11 mouse cellular contexts compared by ENCODE assay signal in the genomic region with DNA sequence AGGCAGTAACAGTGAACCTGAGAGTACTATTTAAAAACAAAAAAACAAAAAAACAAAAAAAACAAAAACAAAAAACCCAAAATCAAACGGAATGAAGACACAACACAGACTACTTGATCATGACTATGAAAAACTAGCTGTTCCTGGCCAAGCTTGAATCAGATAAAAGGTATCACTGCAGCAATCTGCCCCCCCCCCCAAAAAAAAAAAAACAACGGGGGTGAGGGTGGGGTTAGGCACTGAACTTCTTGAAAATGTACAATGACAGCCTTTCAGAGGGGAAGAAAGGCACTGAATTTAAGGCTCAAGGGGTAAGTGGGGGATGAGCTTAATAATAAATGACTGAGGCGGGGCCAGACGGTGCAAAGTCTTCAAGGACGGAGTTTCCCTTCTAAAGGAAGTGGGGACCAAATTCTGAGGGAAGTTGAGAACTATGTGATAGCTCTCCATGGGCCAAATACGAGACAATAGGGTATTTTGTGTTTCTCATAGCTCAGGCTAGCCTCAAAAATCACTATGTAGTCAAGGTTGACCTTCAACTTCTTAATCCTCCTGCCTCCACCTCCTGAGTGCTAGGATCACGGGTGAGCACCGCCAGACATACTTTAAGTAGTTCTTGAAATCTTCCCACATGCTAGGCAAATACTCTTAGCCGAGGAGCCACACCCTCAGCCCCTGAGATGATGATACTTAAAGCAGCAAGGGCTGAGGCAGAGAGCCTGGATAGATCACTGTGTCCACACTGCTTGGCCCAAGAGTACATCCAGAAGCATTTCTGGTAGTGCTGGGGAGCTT. TPM values are rescaled to one million over a fixed set of nuclear protein-coding genes. Genes with fewer than 3 reads are reported as not detected.
DNase-seq lines count a peak whose midpoint lies in the region; ATAC-seq and TF ChIP-seq lines count a peak whose summit lies in the region.
"Had no signal": no experiment of that assay in that cellular context is flagged by ENCODE, and none has a peak within 500 bp of the region (broad histone marks: within the 10 kb centered on the region; RNA-seq: fewer than 3 reads in every experiment).

No protein-coding gene starts in this region.

- H3K4me2 ChIP-seq in heart, postnatal 0 days (ENCODE audit: low read depth, low read length) = no peak overlapping the region
- H3K4me2 ChIP-seq in lung, embryonic 16.5 days (ENCODE audit: low read depth, low read length) = no peak overlapping the region
- no peak overlapping the region for H3K4me2 ChIP-seq in stomach, embryonic 15.5 days
- H3K4me2 ChIP-seq: hindbrain, embryonic 15.5 days had no signal

- H3K4me3 ChIP-seq in heart, postnatal 0 days (ENCODE audit: low read depth, low read length) = no peak overlapping the region
- H3K4me3 ChIP-seq in lung, embryonic 16.5 days (ENCODE audit: low read length) = no peak overlapping the region
- H3K4me3 ChIP-seq in embryonic fibroblast, embryonic 13.5 days (ENCODE audit: insufficient read depth, low read length) = no peak overlapping the region
- H3K4me3 ChIP-seq in stomach, embryonic 15.5 days (replicated peaks) = no peak overlapping the region
- H3K4me3 ChIP-seq: hindbrain, embryonic 15.5 days had no signal

- 69% methylated on average over 9 of the region's 9 CpGs for WGBS in heart, postnatal 0 days
- 45% methylated on average over 9 of the region's 9 CpGs for WGBS in lung, embryonic 16.5 days
- 41% methylated on average over 9 of the region's 9 CpGs for WGBS in stomach, embryonic 15.5 days

- H3K4me1 ChIP-seq in heart, postnatal 0 days (ENCODE audit: control insufficient read depth, insufficient read depth) = peaks cover 50% of the 10 kb centered on the region
- peaks cover 50% of the 10 kb centered on the region for H3K4me1 ChIP-seq in lung, embryonic 16.5 days (replicated peaks; ENCODE audit: control insufficient read depth, insufficient read depth, low read length)
- H3K4me1 ChIP-seq in embryonic fibroblast, embryonic 13.5 days (ENCODE audit: control insufficient read depth, insufficient read depth, low read length) = peaks cover 22% of the 10 kb centered on the region
- H3K4me1 ChIP-seq in stomach, embryonic 15.5 days = peaks cover 59% of the 10 kb centered on the region

- no peak for TF ChIP-seq EP300 in heart, postnatal 0 days (IDR thresholded peaks at IDR 0.05; ENCODE audit: low read depth)

- H3K36me3 ChIP-seq in heart, postnatal 0 days (replicated peaks; ENCODE audit: control insufficient read depth, insufficient read depth, low read length) = no peaks in the 10 kb centered on the region
- no peaks in the 10 kb centered on the region for H3K36me3 ChIP-seq in lung, embryonic 16.5 days (ENCODE audit: control insufficient read depth, insufficient read depth, low read length)
- H3K36me3 ChIP-seq in stomach, embryonic 15.5 days = no peaks in the 10 kb centered on the region
- H3K36me3 ChIP-seq: hindbrain, embryonic 15.5 days had no signal

- ATAC-seq in heart, postnatal 0 days (ENCODE audit: insufficient read depth, low read depth) = no peak
- no peak for ATAC-seq in lung, embryonic 16.5 days (ENCODE audit: low read depth)
- no peak for ATAC-seq in stomach, embryonic 15.5 days (ENCODE audit: insufficient read depth, low FRiP score, low read depth)
- no peak for ATAC-seq in frontal cortex, adult (ENCODE audit: low TSS enrichment)

- no peak for DNase-seq in heart, postnatal 0 days (ENCODE audit: low spot score)
- no peak for DNase-seq in heart, adult 18-20 months
- DNase-seq in lung, postnatal 10 days = no peak
- DNase-seq in gastrocnemius, postnatal 10 days = no peak
- DNase-seq: thymus, postnatal 25 days had no signal

- H3K9me3 ChIP-seq in heart, postnatal 0 days (replicated peaks; ENCODE audit: control insufficient read depth, low read length) = no peaks in the 10 kb centered on the region
- H3K9me3 ChIP-seq in lung, embryonic 16.5 days (ENCODE audit: control insufficient read depth, low read length) = no peaks in the 10 kb centered on the region
- H3K9me3 ChIP-seq in stomach, embryonic 15.5 days = no peaks in the 10 kb centered on the region
- H3K9me3 ChIP-seq: hindbrain, embryonic 15.5 days had no signal

- no peak overlapping the region for H3K9ac ChIP-seq in heart, postnatal 0 days (replicated peaks; ENCODE audit: low read depth, low read length)
- H3K9ac ChIP-seq in lung, embryonic 16.5 days (ENCODE audit: low read length) = peak overlapping the region; percentile 42; the same call in 1 of the 2 replicates
- no peak overlapping the region for H3K9ac ChIP-seq in stomach, embryonic 15.5 days
- H3K9ac ChIP-seq: hindbrain, embryonic 15.5 days had no signal

- peak overlapping the region; percentile 18; the same call in 1 of the 2 replicates for H3K27ac ChIP-seq in heart, postnatal 0 days (ENCODE audit: low read depth)
- H3K27ac ChIP-seq in lung, embryonic 16.5 days (ENCODE audit: low read length) = no peak overlapping the region
- peak overlapping the region; percentile 62 for H3K27ac ChIP-seq in embryonic fibroblast, embryonic 13.5 days (ENCODE audit: insufficient read depth, low read length)
- peak overlapping the region; percentile 27 for H3K27ac ChIP-seq in stomach, embryonic 15.5 days

- no peak for TF ChIP-seq POLR2A in embryonic fibroblast, embryonic 13.5 days (IDR thresholded peaks at IDR 0.05; ENCODE audit: low read depth, low read length)

- TF ChIP-seq CTCF in heart, postnatal 0 days (IDR thresholded peaks at IDR 0.05; ENCODE audit: low read depth) = no peak
- TF ChIP-seq CTCF in embryonic fibroblast, embryonic 13.5 days (IDR thresholded peaks at IDR 0.05; ENCODE audit: borderline replicate concordance, insufficient read depth, low read length) = no peak

- H3K27me3 ChIP-seq in heart, postnatal 0 days (ENCODE audit: control insufficient read depth, insufficient read depth, low read length) = no peaks in the 10 kb centered on the region
- no peaks in the 10 kb centered on the region for H3K27me3 ChIP-seq in lung, embryonic 16.5 days (ENCODE audit: control insufficient read depth, insufficient read depth, low read depth, low read length)
- H3K27me3 ChIP-seq in stomach, embryonic 15.5 days (replicated peaks) = no peaks in the 10 kb centered on the region
- H3K27me3 ChIP-seq: hindbrain, embryonic 15.5 days had no signal

RNA-seq across cellular contexts. Expression of a gene that starts 11.3 kb away (rescaled TPM):
- not detected in 2 replicates for total RNA-seq in heart, postnatal 0 days (2014; rRNA removed; ENCODE audit: low replicate concordance)
- polyA plus RNA-seq in heart, postnatal 0 days (2015; fragmentation: Nextera tagmentation; extraction: Ambion mirVana) = not detected in 2 replicates
- not detected for total RNA-seq in heart, adult 18-20 months (2021)
- not detected in 2 replicates for polyA plus RNA-seq in lung, embryonic 16.5 days (2015; fragmentation: Nextera tagmentation; extraction: Ambion mirVana)
- polyA plus RNA-seq in embryonic fibroblast, embryonic 13.5 days (2011; ENCODE audit: insufficient read length, low read depth, missing spikeins) = not detected in 2 replicates
- polyA plus RNA-seq in stomach, embryonic 15.5 days (2015; fragmentation: Nextera tagmentation; extraction: Ambion mirVana) = not detected in 2 replicates
- not detected for total RNA-seq in gastrocnemius, postnatal 10 days (2021)
- total RNA-seq: left cerebral cortex, postnatal 10 days had no signal
- polyA plus RNA-seq: hindbrain, embryonic 15.5 days had no signal

RNA-seq across cellular contexts. Expression of a gene that starts 11.4 kb away (rescaled TPM):
- total RNA-seq in heart, postnatal 0 days (2014; rRNA removed; ENCODE audit: low replicate concordance) = 0.31 TPM in 1 of 2 replicates, not detected in the other
- not detected in 2 replicates for polyA plus RNA-seq in heart, postnatal 0 days (2015; fragmentation: Nextera tagmentation; extraction: Ambion mirVana)
- not detected for total RNA-seq in heart, adult 18-20 months (2021)
- 0.49 and 0.63 TPM in 2 replicates for polyA plus RNA-seq in lung, embryonic 16.5 days (2015; fragmentation: Nextera tagmentation; extraction: Ambion mirVana)
- not detected in 2 replicates for polyA plus RNA-seq in embryonic fibroblast, embryonic 13.5 days (2011; ENCODE audit: insufficient read length, low read depth, missing spikeins)
- polyA plus RNA-seq in stomach, embryonic 15.5 days (2015; fragmentation: Nextera tagmentation; extraction: Ambion mirVana) = not detected in 2 replicates
- not detected for total RNA-seq in gastrocnemius, postnatal 10 days (2021)
